Mouse (Mus musculus) CH12.LX (cell line): ENCODE results near the gene Cdh22.

Source experiments
- CTCF ChIP-seq, 2 experiments: IDR thresholded peaks in 1 of 2; conservative IDR thresholded peaks in 1 of 2; 2 replicates each; pipeline ENCODE4 v1.5.1; 2011 to 2012; ENCODE audit warnings: low read depth in 2 of 2, low read length in 2 of 2, improper control_type of control experiment in 1 of 2, inconsistent platforms in 1 of 2, mild to moderate bottlenecking in 1 of 2, moderate library complexity in 1 of 2
- EP300 ChIP-seq: IDR thresholded peaks from 2 replicates; pipeline ENCODE4 v1.6.1; 2011; ENCODE audit warnings: low read length, improper control_type of control experiment
- MAFK ChIP-seq: IDR thresholded peaks from 2 replicates; pipeline ENCODE4 v1.6.1; 2011; ENCODE audit warnings: low read length, improper control_type of control experiment; ENCODE audit not compliant: insufficient replicate concordance
- MEF2A ChIP-seq: IDR thresholded peaks from 2 replicates; pipeline ENCODE4 v1.6.1; 2014; ENCODE audit warnings: low read depth, mild to moderate bottlenecking, inconsistent platforms, low read length, improper control_type of control experiment, borderline replicate concordance
- ZC3H11A ChIP-seq: IDR thresholded peaks from 2 replicates; pipeline ENCODE4 v1.6.1; 2012; ENCODE audit warnings: low read depth, mild to moderate bottlenecking, inconsistent platforms, low read length, improper control_type of control experiment
- ZNF384 ChIP-seq: IDR thresholded peaks from 2 replicates; pipeline ENCODE4 v1.6.1; 2012; ENCODE audit warnings: low read depth, low read length, improper control_type of control experiment, inconsistent platforms

- TF ChIP-seq MAFK: no peak
- no peak for TF ChIP-seq EP300
- TF ChIP-seq MEF2A: no peak
- no peak for TF ChIP-seq ZC3H11A
- TF ChIP-seq ZNF384: no peak
- TF ChIP-seq CTCF (conservative IDR thresholded peaks at IDR 0.05 in 1 of 2, IDR thresholded peaks at IDR 0.05 in 1 of 2; ENCODE audit: low read depth in 2 of 2, low read length in 2 of 2): no peak
These were observed 138.3 kb downstream of the Cdh22 start for GRCm38 (mm10) chr2:165096367-165096766.
